Mouse (Mus musculus): ENCODE measurements at regions not wholly inside any gene's neighbourhood (a gene's known extent, or its start where the extent isn't known, plus 50 kb on each side); places are given as distances from the start of the nearest gene placed in this dataset.
A peak's percentile ranks its signal among the peaks of the same experiment; 100 is the strongest.

- DNase-seq, result no peak
Measured at GRCm38 (mm10) chr9:31794911-31795310, 118.4 kb downstream of the Barx2 start.

- DNase-seq, result no peak
Measured at GRCm38 (mm10) chr9:31775956-31776355, 137.3 kb downstream of the Barx2 start.

GRCm38 (mm10) chr9:31765401-31765800 lies 147.9 kb downstream of the Barx2 start:
- DNase-seq, result no peak

GRCm38 (mm10) chr9:31757894-31758561 lies 155.2 kb downstream of the Barx2 start:
- peak; percentile 2 for DNase-seq

- no peak for DNase-seq
Measured at GRCm38 (mm10) chr9:31730443-31730842, 182.8 kb downstream of the Barx2 start.

- no peak for DNase-seq
Measured at GRCm38 (mm10) chr9:31719309-31719708, 194.0 kb downstream of the Barx2 start.

GRCm38 (mm10) chr9:31710022-31710421 lies 203.2 kb downstream of the Barx2 start:
- DNase-seq, result no peak

GRCm38 (mm10) chr9:31706688-31707087 lies 206.6 kb downstream of the Barx2 start:
- no peak for DNase-seq

- no peak for DNase-seq
Measured at GRCm38 (mm10) chr9:31690921-31691475, 222.3 kb downstream of the Barx2 start.

GRCm38 (mm10) chr9:31688398-31688705 lies 224.1 kb upstream of the Tmem45b start:
- no peak for DNase-seq

- DNase-seq, result no peak
Measured at GRCm38 (mm10) chr9:31687686-31688397, 223.6 kb upstream of the Tmem45b start.

GRCm38 (mm10) chr9:31686466-31686865 lies 222.2 kb upstream of the Tmem45b start:
- no peak for DNase-seq

GRCm38 (mm10) chr9:31684812-31685188 lies 220.5 kb upstream of the Tmem45b start:
- no peak for DNase-seq

- DNase-seq, result no peak
Measured at GRCm38 (mm10) chr9:31684099-31684811, 220.0 kb upstream of the Tmem45b start.

- no peak for DNase-seq
Measured at GRCm38 (mm10) chr9:31683302-31684081, 219.2 kb upstream of the Tmem45b start.

- DNase-seq, result no peak
Measured at GRCm38 (mm10) chr9:31682893-31683292, 218.6 kb upstream of the Tmem45b start.

- DNase-seq, result no peak
Measured at GRCm38 (mm10) chr9:31677150-31677549, 212.9 kb upstream of the Tmem45b start.

- no peak for DNase-seq
Measured at GRCm38 (mm10) chr9:31659026-31659425, 194.8 kb upstream of the Tmem45b start.

- DNase-seq, result no peak
Measured at GRCm38 (mm10) chr9:31657612-31658011, 193.3 kb upstream of the Tmem45b start.

GRCm38 (mm10) chr9:31656676-31657075 lies 192.4 kb upstream of the Tmem45b start:
- DNase-seq, result no peak

GRCm38 (mm10) chr9:31654747-31655146 lies 190.5 kb upstream of the Tmem45b start:
- DNase-seq, result no peak

- DNase-seq, result no peak
Measured at GRCm38 (mm10) chr9:31654213-31654612, 190.0 kb upstream of the Tmem45b start.

- DNase-seq, result no peak
Measured at GRCm38 (mm10) chr9:31653788-31654187, 189.5 kb upstream of the Tmem45b start.

Measured in cerebellum, adult 9-11 months (tissue).